Mouse (Mus musculus) embryonic facial prominence, embryonic 14.5 days (tissue): ENCODE measurements at regions not wholly inside any gene's neighbourhood (a gene's known extent, or its start where the extent isn't known, plus 50 kb on each side); places are given as distances from the start of the nearest gene placed in this dataset.

Experiments used
- ATAC-seq: fragments of 200-750 bp; cut with Nextera tagmentation; 2 replicates; pipeline ENCODE4 v1.8.0; 2017; ENCODE audit warnings: low read depth, moderate number of reproducible peaks, moderate TSS enrichment
- DNase-seq: peaks from one replicate; pipeline ENCODE4 v3.0.0-alpha.2; 2015; ENCODE audit warnings: low spot score
- H3K27ac ChIP-seq: fragments of 300-500 bp; sonication (generic); replicated peaks from 2 replicates; pipeline ENCODE4 v1.5.1; 2014; ENCODE audit warnings: low read depth, mild to moderate bottlenecking, low read length, moderate library complexity
- H3K27me3 ChIP-seq: fragments of 300-500 bp; sonication (generic); replicated peaks from 2 replicates; pipeline ENCODE4 v1.6.1; 2014; ENCODE audit warnings: low read length; ENCODE audit not compliant: control insufficient read depth, insufficient read depth
- H3K36me3 ChIP-seq: fragments of 300-500 bp; sonication (generic); 2 replicates; pipeline ENCODE4 v1.6.1; 2014; ENCODE audit warnings: low read length, mixed read lengths; ENCODE audit not compliant: control insufficient read depth, insufficient read depth
- H3K4me1 ChIP-seq: fragments of 300-500 bp; sonication (generic); 2 replicates; pipeline ENCODE4 v1.6.1; 2014; ENCODE audit warnings: antibody characterized with exemption, low read length; ENCODE audit not compliant: control insufficient read depth, insufficient read depth
- H3K4me2 ChIP-seq: fragments of 300-500 bp; sonication (generic); 2 replicates; pipeline ENCODE4 v1.6.1; 2014; ENCODE audit warnings: low read depth, mild to moderate bottlenecking, low read length, moderate library complexity, mixed read lengths
- H3K4me3 ChIP-seq: fragments of 300-500 bp; sonication (generic); 2 replicates; pipeline ENCODE4 v1.5.1; 2014; ENCODE audit warnings: low read depth, mild to moderate bottlenecking, low read length
- H3K9ac ChIP-seq: fragments of 300-500 bp; sonication (generic); 2 replicates; pipeline ENCODE4 v1.6.1; 2014; ENCODE audit warnings: low read depth, mild to moderate bottlenecking, low read length, moderate library complexity, mixed read lengths
- H3K9me3 ChIP-seq: fragments of 300-500 bp; sonication (generic); 2 replicates; pipeline ENCODE4 v1.6.1; 2016; ENCODE audit warnings: low read length; ENCODE audit not compliant: control insufficient read depth
- WGBS: fragments of 180-500 bp; shearing (Covaris S2); extraction: QIAGEN DNeasy Blood & Tissue Kit; methylation state at CpG from one replicate; pipeline ENCODE4 v1.1.7; 2014; 5-methylcytosine and 5-hydroxymethylcytosine counted together

DNA sequence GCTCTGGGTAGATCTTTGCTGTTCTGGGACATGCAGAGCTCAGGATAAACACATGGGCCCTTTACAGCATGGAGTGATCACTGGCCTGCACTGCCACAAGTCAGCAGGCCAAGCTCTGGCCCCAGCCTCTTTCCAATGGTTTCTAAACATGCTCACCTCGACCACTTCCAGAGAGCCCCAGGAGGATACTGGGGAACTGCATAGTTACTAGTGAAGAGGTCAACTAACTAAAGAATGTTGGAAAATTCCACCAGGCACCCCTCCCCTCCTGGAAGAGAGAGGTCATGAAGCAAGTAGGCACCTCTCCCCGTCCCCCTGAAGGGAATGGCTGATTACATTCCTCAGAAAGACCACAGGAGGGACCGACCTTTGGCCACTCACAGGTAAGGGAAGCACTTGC is 98.7 kb downstream of the Elovl4 start:
- Histone ChIP-seq H3K9me3 (no peaks in the 10 kb centered on the region), H3K27ac (no peak overlapping the region), H3K36me3 (no peaks in the 10 kb centered on the region), H3K4me2 (no peak overlapping the region), H3K4me1 (no peaks in the 10 kb centered on the region), H3K27me3 (no peaks in the 10 kb centered on the region), H3K4me3 (no peak overlapping the region), H3K9ac (no peak overlapping the region)
- ATAC-seq (no peak), DNase-seq (no peak)
- 61% methylated on average over 3 of the region's 3 CpGs for WGBS

DNA sequence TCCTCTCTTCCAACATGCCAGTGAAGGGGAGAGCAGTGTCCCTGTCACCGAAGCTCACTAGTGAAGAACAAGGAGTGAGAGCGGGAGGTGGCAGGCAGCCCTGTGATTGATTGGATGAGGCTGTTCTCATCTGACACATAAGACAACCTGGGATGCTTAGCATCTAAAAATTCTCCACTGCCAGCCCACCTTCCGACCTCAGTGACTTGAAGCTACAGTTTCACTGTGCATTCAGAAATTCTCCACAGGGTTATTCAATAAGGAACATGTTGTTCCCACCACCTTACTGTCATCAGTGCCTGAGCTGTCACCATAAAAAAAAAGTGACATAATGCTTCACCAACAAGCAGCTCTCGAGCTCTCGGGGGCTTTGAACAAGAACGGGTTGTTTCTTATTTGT is 100.0 kb downstream of the Elovl4 start:
- Histone ChIP-seq H3K9me3 (no peaks in the 10 kb centered on the region), H3K27me3 (no peaks in the 10 kb centered on the region), H3K4me1 (no peaks in the 10 kb centered on the region), H3K36me3 (no peaks in the 10 kb centered on the region), H3K4me3 (no peak overlapping the region), H3K9ac (no peak overlapping the region), H3K27ac (no peak overlapping the region), H3K4me2 (no peak overlapping the region)
- DNase-seq, result no peak
- 73% methylated on average over 6 of the region's 6 CpGs for WGBS
- no peak for ATAC-seq

GRCm38 (mm10) chr9:83704186-83704585 is 101.9 kb downstream of the Elovl4 start:
- H3K27ac ChIP-seq, result no peak overlapping the region
- H3K4me3 ChIP-seq, result no peak overlapping the region
- H3K9ac ChIP-seq, result no peak overlapping the region
- no peaks in the 10 kb centered on the region for H3K36me3 ChIP-seq
- no peak for DNase-seq
- H3K27me3 ChIP-seq, result no peaks in the 10 kb centered on the region
- ATAC-seq, result no peak
- H3K4me2 ChIP-seq, result no peak overlapping the region
- H3K9me3 ChIP-seq, result no peaks in the 10 kb centered on the region
- no peaks in the 10 kb centered on the region for H3K4me1 ChIP-seq

GRCm38 (mm10) chr9:83700916-83701315 is 105.2 kb downstream of the Elovl4 start:
- Histone ChIP-seq H3K4me2 (no peak overlapping the region), H3K9me3 (no peaks in the 10 kb centered on the region), H3K4me3 (no peak overlapping the region), H3K36me3 (no peaks in the 10 kb centered on the region), H3K4me1 (no peaks in the 10 kb centered on the region), H3K9ac (no peak overlapping the region), H3K27ac (no peak overlapping the region), H3K27me3 (no peaks in the 10 kb centered on the region)
- ATAC-seq (no peak), DNase-seq (no peak)
- 83% methylated on average over 7 of the region's 7 CpGs for WGBS

- Histone ChIP-seq H3K9me3 (no peaks in the 10 kb centered on the region), H3K27me3 (no peaks in the 10 kb centered on the region), H3K4me1 (no peaks in the 10 kb centered on the region), H3K27ac (no peak overlapping the region), H3K9ac (no peak overlapping the region), H3K36me3 (no peaks in the 10 kb centered on the region), H3K4me2 (no peak overlapping the region), H3K4me3 (no peak overlapping the region)
- ATAC-seq (no peak), DNase-seq (no peak)
- 87% methylated on average over 7 of the region's 7 CpGs for WGBS
Measured at GRCm38 (mm10) chr9:83700056-83700455, 106.0 kb downstream of the Elovl4 start.

DNA sequence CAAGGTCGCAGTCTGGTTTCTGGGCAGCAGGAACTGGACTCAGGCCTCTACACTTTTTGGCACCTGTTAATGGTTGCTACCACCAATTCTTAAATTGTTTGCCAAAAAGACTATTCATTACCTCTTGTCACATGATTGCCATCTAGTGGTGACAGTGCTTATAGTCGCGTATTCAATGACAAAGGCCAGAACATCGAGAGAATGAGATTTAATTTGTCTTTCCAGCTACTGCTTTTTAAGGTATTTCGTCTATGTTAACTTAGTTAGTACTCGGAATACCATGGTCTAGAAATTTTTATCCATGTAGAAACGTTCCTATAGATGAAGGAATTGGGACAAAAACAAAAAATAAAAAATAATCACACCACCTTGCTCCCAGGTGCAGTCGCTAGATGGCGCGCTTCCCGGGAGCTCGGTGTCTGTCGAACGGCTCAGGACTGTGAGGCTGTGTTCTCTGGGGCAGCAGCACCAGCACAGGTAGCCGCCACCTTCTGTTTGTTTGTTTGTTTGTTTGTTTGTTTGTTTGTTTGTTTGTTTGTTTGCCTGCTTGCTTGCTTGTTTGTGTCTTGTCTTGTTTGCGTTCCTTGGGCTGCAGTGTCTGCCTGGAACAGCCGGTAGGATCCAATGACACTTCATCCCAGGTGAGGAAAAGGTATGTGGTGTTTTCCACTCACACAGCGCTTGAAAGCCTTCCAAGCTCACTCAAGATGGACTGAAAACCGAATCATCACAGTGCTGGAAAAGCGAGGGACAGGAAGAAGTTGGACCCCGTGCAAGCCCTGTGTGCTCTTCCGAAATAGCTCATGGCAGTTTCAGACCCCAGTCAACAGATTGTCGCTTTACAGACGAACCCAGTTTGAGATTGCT is 114.5 kb downstream of the Elovl4 start:
- 19% methylated on average over 24 of the region's 24 CpGs for WGBS
- peak; percentile 92 for DNase-seq
- Histone ChIP-seq H3K9ac (no peak overlapping the region), H3K27me3 (no peaks in the 10 kb centered on the region), H3K4me1 (0 out of 2 replicates have a peak, but pooled peaks cover 3% of the 10 kb centered on the region), H3K4me3 (peak overlapping the region; percentile 33), H3K36me3 (no peaks in the 10 kb centered on the region), H3K4me2 (peak overlapping the region; percentile 52), H3K27ac (no peak overlapping the region), H3K9me3 (no peaks in the 10 kb centered on the region)
- peak; percentile 81 for ATAC-seq
